Mouse (Mus musculus): ENCODE results near the gene Uchl4.

DNA sequence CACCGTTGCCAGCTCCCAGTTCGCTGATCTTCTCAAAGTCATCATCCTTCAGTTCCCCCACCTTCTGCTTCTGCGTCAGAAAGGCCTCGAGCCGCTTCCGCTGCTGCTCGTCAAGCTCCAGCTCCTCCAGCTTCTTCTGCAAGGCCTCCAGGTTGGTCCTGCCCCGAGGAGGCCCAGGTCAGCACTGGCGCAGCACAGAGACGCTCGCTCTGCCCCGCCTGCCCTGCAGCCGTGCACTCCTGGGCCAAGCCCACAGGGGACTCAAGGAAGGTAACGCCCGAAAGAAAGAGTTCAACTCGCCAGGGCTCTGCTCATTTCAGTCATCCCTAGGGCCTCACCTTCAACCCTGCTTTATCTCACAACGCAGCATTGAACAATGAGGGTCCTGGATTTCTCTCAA, 20.5 kb upstream of the Uchl4 start:
- TF ChIP-seq CTCF (IDR thresholded peaks at IDR 0.05; ENCODE audit: borderline replicate concordance, extremely low read depth, insufficient read depth, insufficient read length): no peak
- no peak for TF ChIP-seq POLR2A (IDR thresholded peaks at IDR 0.05; ENCODE audit: borderline replicate concordance, extremely low read depth, insufficient read depth, insufficient read length, poor library complexity, severe bottlenecking)
